Mouse (Mus musculus): ENCODE measurements around the gene Lrp10. TPM values are rescaled to one million over a fixed set of nuclear protein-coding genes. Genes with fewer than 3 reads are reported as not detected.

Lrp10 gene
- total RNA-seq, 1 experiment from 2014 or later = 130 TPM

Other genes starting within 250 kb of the Lrp10 start
- gene Dad1, start 210.0 kb upstream of the Lrp10 start, total RNA-seq (2021) = 310 and 330 TPM in 2 replicates
- 630 and 676 TPM in 2 replicates for gene Abhd4, start 209.9 kb upstream of the Lrp10 start, total RNA-seq (2021)
- gene Olfr49, start 179.2 kb upstream of the Lrp10 start, total RNA-seq (2021) = 0.14 TPM in 1 of 2 replicates, not detected in the other
- 111 and 126 TPM in 2 replicates for gene Oxa1l, start 103.3 kb upstream of the Lrp10 start, total RNA-seq (2021)
- 5.4 and 5.9 TPM in 2 replicates for gene Slc7a7, start 46.4 kb upstream of the Lrp10 start, total RNA-seq (2021)
- 197 and 205 TPM in 2 replicates for gene Mrpl52, start 37.2 kb upstream of the Lrp10 start, total RNA-seq (2021)
- gene Mmp14, start 32.5 kb upstream of the Lrp10 start, total RNA-seq (2021) = 56.4 and 68.5 TPM in 2 replicates
- gene Rem2, start 12.0 kb downstream of the Lrp10 start, total RNA-seq (2021) = 0.64 and 0.67 TPM in 2 replicates
- 46.6 and 48.6 TPM in 2 replicates for gene Prmt5, start 53.4 kb downstream of the Lrp10 start, total RNA-seq (2021)
- gene Haus4, start 90.5 kb downstream of the Lrp10 start, total RNA-seq (2021) = 29.5 and 32.5 TPM in 2 replicates
- 19.6 and 24.2 TPM in 2 replicates for gene Ajuba, start 113.4 kb downstream of the Lrp10 start, total RNA-seq (2021)
- 7.9 and 12.2 TPM in 2 replicates for gene 4931414P19Rik, start 141.9 kb downstream of the Lrp10 start, total RNA-seq (2021)
- 360 and 367 TPM in 2 replicates for gene Psmb5, start 153.9 kb downstream of the Lrp10 start, total RNA-seq (2021)
- not detected in 2 replicates for gene Psmb11, start 157.3 kb downstream of the Lrp10 start, total RNA-seq (2021)
- gene Gm17606, start 176.8 kb downstream of the Lrp10 start, total RNA-seq (2021) = not detected in 2 replicates
- gene Cdh24, start 177.2 kb downstream of the Lrp10 start, total RNA-seq (2021) = 1.4 and 1.6 TPM in 2 replicates
- 39.3 and 39.9 TPM in 2 replicates for gene 1700123O20Rik, start 222.1 kb downstream of the Lrp10 start, total RNA-seq (2021)
- 233 and 235 TPM in 2 replicates for gene Acin1, start 222.8 kb downstream of the Lrp10 start, total RNA-seq (2021)
- gene Gm29776, start 234.7 kb downstream of the Lrp10 start, total RNA-seq (2021) = not detected in 2 replicates
- not detected in 2 replicates for gene Cebpe, start 248.0 kb downstream of the Lrp10 start, total RNA-seq (2021)